Mouse (Mus musculus): Measurements from ENCODE around the gene Ap1m1. TPM values are rescaled to one million over a fixed set of nuclear protein-coding genes. Genes with fewer than 3 reads are reported as not detected.
A peak's percentile ranks its signal among the peaks of the same experiment; 100 is the strongest.

Ap1m1 gene
- total RNA-seq, 2 experiments from 2014 or later = 98.9 to 106 TPM

GRCm38 (mm10) chr8:72257171-72257901 is 17.5 kb downstream of the Ap1m1 start:
- peak in 1 of 2 experiments; percentile 42 for DNase-seq (ENCODE audit: low spot score in 2 of 2)

DNA sequence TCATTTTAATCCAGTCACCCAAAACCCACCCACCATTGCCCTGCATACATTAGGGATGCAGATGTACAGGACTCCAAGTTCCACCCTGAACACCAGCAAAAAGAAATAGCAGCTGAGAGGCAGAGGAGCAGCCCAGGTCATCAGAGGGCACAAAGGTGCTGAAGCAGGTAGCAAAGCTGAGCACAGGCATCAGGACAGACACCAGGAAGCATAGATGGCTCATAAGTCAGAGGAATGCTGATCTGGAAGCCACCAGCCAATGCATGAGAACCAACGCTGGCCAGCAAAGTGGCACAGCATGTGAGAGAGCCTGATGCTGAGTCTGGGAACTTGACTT is 18.1 kb downstream of the Ap1m1 start:
- DNase-seq (ENCODE audit: low spot score in 2 of 2) = no peak

DNA sequence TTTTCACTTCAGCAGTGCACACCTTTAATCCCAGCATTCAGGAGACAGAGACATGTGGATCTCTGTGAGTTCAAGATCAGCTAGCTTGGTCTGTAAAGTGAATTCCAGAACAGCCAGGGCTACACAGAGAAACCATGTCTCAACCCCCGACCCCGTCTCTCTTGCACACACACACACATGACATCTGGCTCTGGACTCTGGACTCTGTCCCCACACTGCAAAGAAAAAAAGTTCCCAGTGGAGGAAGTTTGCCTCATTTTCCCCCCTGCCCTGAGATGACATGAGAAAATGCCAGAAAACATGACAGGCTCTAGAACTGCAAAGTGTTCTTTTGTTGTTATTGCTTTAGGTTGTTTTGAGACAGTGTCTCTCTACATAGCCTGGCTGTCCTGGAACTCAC is 20.0 kb downstream of the Ap1m1 start:
- no peak for DNase-seq (ENCODE audit: low spot score in 2 of 2)

GRCm38 (mm10) chr8:72260585-72260984 is 20.8 kb downstream of the Ap1m1 start:
- DNase-seq (ENCODE audit: low spot score in 2 of 2) = no peak

GRCm38 (mm10) chr8:72261019-72261418 is 21.2 kb downstream of the Ap1m1 start:
- DNase-seq (ENCODE audit: low spot score in 2 of 2) = no peak

DNA sequence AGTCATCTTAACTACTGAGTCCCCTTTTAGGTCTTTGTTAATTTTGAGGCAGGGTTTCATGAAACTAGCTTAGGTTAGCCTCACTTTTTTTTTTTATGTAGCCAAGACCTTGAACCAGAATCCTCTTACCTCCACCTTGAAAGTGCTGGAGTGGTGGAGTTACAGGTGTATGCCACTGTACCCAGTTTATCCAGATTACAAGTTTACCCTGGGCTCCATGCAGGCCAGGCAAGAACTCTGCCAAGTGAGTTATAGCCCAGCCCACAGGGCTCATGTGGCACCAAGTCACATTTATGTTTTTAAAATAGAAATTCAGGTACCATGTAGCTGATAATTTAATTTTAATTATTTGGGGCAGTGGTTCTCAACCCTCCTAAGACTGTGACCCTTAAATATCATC is 21.6 kb downstream of the Ap1m1 start:
- DNase-seq (ENCODE audit: low spot score in 2 of 2) = no peak

GRCm38 (mm10) chr8:72261872-72262271 is 22.1 kb downstream of the Ap1m1 start:
- DNase-seq (ENCODE audit: low spot score in 2 of 2) = no peak

GRCm38 (mm10) chr8:72262756-72263155 is 22.9 kb downstream of the Ap1m1 start:
- no peak for DNase-seq (ENCODE audit: low spot score in 2 of 2)

GRCm38 (mm10) chr8:72263451-72263850 is 23.6 kb downstream of the Ap1m1 start:
- no peak for DNase-seq (ENCODE audit: low spot score in 2 of 2)

GRCm38 (mm10) chr8:72265342-72265741 is 25.5 kb downstream of the Ap1m1 start:
- no peak for DNase-seq (ENCODE audit: low spot score in 2 of 2)

DNA sequence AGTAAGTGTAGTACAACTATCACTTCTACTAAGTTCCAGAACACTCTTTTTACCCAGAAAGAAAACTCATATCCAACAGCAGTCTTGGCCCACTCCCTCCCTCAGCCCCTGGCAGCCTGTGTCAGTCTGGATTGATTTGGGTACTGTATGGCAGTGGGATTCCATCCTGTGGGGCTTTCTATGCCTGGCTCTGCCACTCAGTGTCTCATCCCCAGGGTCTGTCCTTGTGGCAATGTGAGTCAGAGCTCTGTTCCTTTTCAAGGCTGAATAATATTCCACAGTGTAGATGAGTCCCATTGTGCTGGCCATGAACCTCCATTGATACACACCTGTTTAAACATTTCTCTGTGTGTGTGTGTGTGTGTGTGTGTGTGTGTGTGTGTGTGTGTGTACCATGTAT is 26.9 kb downstream of the Ap1m1 start:
- no peak for DNase-seq (ENCODE audit: low spot score in 2 of 2)

- no peak for DNase-seq (ENCODE audit: low spot score in 2 of 2)
Measured at GRCm38 (mm10) chr8:72267106-72267505, 27.3 kb downstream of the Ap1m1 start.

DNA sequence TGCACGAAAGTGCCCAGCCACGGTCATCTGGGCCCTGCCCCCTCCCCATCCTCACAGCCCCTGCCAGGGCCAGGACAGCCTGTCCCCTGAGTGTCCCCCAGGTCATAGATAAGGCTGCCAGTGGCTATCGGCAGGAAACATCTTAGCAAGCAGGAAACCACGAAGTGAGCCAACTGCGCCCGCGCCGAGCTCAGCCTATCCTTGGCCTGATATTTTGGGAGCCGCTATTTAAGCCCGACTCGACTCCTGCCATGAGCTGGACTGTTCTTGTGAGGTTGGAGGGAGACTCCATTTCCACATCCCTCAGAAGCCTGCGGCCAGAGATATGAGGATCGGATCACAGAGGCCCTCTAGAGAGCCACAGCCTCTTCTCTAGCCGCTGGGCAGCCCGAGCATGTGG is 28.5 kb downstream of the Ap1m1 start:
- no peak for DNase-seq (ENCODE audit: low spot score in 2 of 2)

DNA sequence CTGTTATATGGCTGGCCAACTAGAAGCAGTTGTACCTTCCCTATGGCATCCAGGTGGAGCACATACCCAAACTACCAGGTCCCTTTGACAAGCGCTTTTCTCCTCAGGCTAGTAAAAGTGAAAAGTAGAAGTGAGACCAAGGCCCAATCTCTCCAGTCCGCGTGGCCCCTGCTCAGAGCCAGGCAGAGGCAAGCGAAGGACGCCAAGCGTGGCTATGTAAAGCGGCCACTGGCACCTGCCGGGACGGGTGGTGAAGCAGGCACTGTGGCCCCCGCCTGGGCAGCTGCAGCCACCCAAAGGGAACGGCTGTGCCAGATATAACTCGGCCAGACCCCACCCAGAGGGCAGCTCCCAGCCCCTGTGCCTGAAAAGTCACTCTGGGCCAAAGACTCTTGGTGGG is 30.8 kb downstream of the Ap1m1 start:
- DNase-seq (ENCODE audit: low spot score in 2 of 2) = no peak

DNA sequence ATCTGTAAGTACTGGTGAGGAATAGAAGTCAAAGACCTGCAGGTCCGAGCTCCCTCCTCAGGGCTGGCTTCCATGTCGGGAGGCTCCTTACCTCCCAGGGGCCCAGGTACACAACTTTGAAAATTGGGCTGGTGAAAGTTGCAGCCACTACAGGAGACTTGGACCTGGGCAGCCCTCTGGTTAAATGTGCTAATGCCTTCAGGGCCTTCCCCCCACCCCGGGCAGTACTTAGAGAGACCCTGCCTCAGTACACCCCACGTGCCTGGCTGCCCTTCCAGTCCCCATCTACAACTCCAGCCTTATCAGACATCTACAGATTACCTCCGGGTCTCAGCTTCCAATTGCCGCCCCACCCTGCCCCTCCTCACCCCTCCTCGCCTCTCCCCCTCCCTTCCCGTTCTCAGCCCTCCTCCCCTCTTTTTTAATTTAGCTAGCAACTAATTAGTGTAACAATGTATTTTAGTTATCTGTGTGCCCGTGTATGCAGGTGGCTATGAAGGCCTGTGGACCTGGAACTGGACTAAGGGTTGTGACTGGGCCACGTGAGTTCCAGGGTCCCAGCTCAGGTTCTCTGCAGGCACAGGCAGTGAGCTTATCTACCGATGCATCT is 31.3 kb downstream of the Ap1m1 start:
- DNase-seq (ENCODE audit: low spot score in 2 of 2) = no peak

- no peak for DNase-seq (ENCODE audit: low spot score in 2 of 2)
Measured at GRCm38 (mm10) chr8:72271691-72272090, 31.9 kb downstream of the Ap1m1 start.

DNA sequence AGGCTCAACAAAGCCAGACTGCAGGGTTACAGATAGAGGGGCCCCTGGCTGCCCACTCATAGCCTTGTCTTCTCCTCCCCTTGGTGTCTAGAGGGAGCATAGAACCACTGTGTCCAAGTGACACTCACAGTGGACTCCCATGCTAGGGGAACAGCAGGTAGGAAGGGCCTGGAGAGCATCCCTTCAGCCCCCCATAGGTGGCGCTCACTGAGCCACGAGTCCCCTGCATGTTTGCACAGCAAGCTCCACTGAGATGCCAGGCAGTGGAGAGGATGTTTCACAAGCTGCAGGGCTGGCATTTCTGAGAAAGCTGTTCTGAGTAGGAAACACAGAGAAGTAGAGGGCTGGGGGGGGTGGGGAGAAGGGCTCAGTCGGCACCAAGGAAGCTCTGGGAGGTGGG is 32.5 kb downstream of the Ap1m1 start:
- peak; percentile 44 to 60 for DNase-seq (ENCODE audit: low spot score in 2 of 2)

DNA sequence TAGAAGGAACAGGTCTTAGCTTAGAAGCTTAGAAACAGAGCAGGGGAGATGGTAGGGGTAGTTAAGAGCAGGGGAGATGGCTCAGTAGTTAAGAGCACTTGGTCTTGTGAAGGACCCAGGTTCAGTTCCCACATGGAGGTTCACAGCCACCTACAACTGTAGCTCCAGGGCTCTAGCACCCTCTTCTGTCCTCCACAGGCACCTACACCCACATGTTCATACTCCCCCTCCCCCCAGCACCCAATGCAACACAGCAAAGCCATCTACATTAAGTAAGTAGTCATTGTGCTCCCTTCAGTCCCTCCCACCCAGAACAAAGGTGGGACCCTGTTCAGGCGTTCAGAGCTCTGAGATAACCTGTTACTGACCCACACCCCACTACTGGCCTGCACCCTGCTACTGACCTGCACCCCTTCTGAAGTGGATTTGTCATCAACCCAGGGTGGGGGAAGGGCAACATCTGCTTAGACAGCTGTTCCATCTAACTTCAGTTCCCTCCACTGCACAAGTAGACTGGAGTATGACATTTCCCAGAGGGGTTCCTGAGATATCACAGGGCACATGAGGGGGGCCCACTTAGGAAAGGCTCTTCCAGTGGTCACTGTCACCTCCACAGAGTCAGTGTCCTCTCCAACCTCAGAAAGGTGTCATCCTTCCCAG is 33.4 kb downstream of the Ap1m1 start:
- DNase-seq (ENCODE audit: low spot score in 2 of 2) = no peak

DNA sequence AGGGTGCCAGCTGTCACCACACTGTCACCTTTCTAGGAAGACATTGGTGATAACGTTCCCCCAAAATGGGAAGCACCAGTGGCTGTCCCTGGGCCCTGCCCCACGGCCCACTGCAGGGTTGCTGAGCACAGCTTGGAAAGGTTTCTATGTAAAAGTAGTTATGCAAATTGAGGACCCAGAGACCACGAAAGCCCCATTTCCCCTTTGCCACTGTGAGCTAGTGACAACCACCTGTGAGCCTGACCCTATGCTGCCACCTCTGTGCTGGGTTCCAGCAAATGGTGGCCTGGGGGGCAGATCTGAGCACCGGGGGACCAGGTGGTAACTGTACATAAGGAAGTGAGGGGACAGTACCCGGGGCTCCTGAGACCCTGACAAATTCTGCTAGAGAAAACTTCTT is 34.0 kb downstream of the Ap1m1 start:
- DNase-seq (ENCODE audit: low spot score in 2 of 2) = no peak

GRCm38 (mm10) chr8:72277244-72277643 is 37.4 kb downstream of the Ap1m1 start:
- DNase-seq (ENCODE audit: low spot score in 2 of 2) = no peak

- DNase-seq (ENCODE audit: low spot score in 2 of 2) = no peak
Measured at GRCm38 (mm10) chr8:72279151-72279550, 39.3 kb downstream of the Ap1m1 start.

- DNase-seq (ENCODE audit: low spot score in 2 of 2) = no peak
Measured at GRCm38 (mm10) chr8:72281634-72282033, 41.8 kb downstream of the Ap1m1 start.

- DNase-seq (ENCODE audit: low spot score in 2 of 2) = no peak
Measured at GRCm38 (mm10) chr8:72285285-72285684, 45.5 kb downstream of the Ap1m1 start.
